Mouse (Mus musculus) megakaryocyte-erythroid progenitor cell, adult 5 weeks (primary cell): Measurements from ENCODE around the gene Npy2r. TPM values are rescaled to one million over a fixed set of nuclear protein-coding genes. Genes with fewer than 3 reads are reported as not detected.

Experiments
- polyA plus RNA-seq: library from polyadenylated mRNA; stranded (reverse); fragments of >175 nt; gene quantifications from 2 replicates; pipeline ENCODE4 v1.2.3, GENCODE M21; 2012

Npy2r gene
- not detected in 2 replicates for polyA plus RNA-seq

GRCm38 (mm10) chr3:82547908-82548721 lies at the start of gene Npy2r:
TSS of gene Npy2r (minus strand) at chr3:82548084.

Other genes with a start within 250 kb of the Npy2r start
- 0.09 and 0.14 TPM in 2 replicates for gene Map9, start 190.0 kb downstream of the Npy2r start, polyA plus RNA-seq